Mouse (Mus musculus) gastrocnemius, postnatal 14 days (tissue): ENCODE results near the gene Pphln1. TPM values are rescaled to one million over a fixed set of nuclear protein-coding genes. Genes with fewer than 3 reads are reported as not detected.
"Not testable (repeated sequence)": the region's sequence is repeated elsewhere in the genome, so short reads cannot be mapped to it uniquely, and the experiment has no call there.

ENCODE experiments used
- DNase-seq: peaks from one replicate; pipeline ENCODE4 v3.0.0; 2021; ENCODE audit warnings: mixed read lengths
- intact Hi-C: fragments of 180-260 bp; cut with DNase I; formaldehyde crosslinking; loops from one replicate; pipeline ENCODE4 v1.15.1; 2025; ENCODE audit warnings: low total_unique reads
- long read RNA-seq, 2 experiments: library from polyadenylated mRNA; stranded (forward); transcript quantifications; one replicate each; pipeline ENCODE4 v2.0.0; 2021
- total RNA-seq, 2 experiments: library from RNA; stranded (reverse); gene quantifications; 2 replicates each; pipeline ENCODE4 v1.2.3; 2021

Gene Pphln1
- 10 to 100 TPM; 16.3 to 16.5 TPM for total RNA-seq
- long read RNA-seq, experiment 1, partial matches to known transcripts: 0 of 5 reads
- long read RNA-seq, experiment 1, other reads (novel, unspliced or antisense): 4 of 5 reads
- long read RNA-seq, experiment 2, partial matches to known transcripts: 0 of 12 reads
- long read RNA-seq, experiment 2, other reads (novel, unspliced or antisense): 5 of 12 reads

DNA sequence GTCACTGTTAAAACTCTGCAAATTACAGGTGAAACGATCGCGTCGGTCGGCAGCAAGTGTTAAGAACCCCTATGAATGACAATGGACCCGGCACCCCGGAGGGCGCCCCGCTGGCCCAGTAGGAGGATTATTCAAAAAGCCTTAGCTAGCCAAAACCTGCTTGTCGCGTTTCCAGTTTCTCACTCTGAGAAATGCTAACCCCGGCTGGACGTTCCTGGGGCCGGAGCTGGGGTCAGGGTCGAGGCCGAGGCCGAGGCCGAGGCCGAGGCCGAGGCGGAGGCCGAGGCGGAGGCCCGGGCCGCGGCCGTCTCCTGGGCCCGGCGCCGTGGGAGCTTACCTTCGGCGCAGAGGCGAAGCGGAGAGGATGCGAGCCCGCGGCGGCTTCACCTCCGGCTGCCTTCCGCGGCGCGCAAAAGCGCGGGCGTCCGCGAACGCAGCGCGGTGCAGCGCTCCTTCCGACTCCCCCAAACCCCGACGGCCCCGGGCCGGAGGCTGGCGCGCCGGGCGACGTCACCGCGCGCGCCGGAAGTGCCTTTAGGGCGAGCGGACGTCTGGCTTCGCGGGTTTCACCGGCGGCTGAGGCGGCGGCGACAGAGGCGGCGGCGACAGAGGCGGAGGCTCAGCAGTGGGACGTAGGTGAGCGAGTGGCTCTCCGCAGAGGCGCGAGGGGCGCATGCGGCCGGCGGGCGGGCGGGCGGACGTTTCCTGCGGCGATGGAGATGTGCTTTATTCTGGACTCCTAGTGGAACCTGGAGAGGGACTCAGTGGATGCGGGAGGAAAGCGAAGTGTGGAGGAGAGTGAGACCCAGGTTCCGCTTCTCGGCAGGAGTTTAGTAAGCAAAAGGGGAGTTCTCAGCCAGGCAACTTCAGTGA lies at the start of gene Pphln1, which contains the start of gene Zcrb1:
Pphln1 (plus strand) TSS at position 525 of the 873 bp plus-strand sequence.
Zcrb1 (minus strand) TSS at position 509 of the 873 bp plus-strand sequence.
- intact Hi-C loops: no loop called here
- DNase-seq: peak; percentile 82

DNA sequence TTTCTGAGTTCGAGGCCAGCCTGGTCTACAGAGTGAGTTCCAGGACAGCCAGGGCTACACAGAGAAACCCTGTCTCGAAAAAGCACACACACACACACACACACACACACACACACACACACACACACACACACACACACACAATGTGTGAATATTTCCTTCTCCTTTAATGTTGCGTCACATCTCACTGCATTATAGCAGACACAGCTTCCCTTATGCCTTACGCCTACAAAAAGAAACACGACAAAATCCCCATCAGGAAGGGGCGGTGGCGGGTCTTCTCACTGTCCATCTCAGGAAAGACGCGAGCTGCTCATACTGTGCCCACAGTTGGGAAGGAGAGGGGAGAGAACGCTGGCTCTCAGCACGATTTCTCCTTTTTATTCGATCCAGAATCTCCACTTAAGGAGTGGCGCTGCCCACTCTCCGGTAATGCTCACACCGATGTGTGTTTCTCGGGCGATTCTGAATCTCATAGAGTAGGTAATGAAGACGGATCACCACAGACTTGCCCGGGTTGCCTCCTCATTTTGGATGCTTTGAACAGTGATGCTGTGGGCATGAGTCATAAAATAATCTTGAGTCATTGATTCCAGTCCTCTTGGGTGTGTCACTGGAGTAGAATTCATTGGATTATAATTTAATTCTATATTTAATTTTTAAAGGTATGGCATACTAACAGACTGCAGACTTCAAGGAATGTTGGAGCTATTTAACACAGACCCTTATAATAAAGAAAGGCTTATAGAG lies 39.6 kb upstream of the Pphln1 start:
- no peak for DNase-seq
- intact Hi-C loops: no loop called here

GRCm38 (mm10) chr15:93365561-93365960 lies 32.6 kb upstream of the Pphln1 start:
- intact Hi-C loops: no loop called here
- DNase-seq: no peak

- intact Hi-C loops: no loop called here
- no peak for DNase-seq
Measured at GRCm38 (mm10) chr15:93368558-93368957, 29.6 kb upstream of the Pphln1 start.

GRCm38 (mm10) chr15:93371838-93372237 lies 26.3 kb upstream of the Pphln1 start:
- intact Hi-C loops: no loop called here
- no peak for DNase-seq

- DNase-seq, intact Hi-C loops: not testable (repeated sequence)
Measured at GRCm38 (mm10) chr15:93372525-93373119, 25.5 kb upstream of the Pphln1 start.

DNA sequence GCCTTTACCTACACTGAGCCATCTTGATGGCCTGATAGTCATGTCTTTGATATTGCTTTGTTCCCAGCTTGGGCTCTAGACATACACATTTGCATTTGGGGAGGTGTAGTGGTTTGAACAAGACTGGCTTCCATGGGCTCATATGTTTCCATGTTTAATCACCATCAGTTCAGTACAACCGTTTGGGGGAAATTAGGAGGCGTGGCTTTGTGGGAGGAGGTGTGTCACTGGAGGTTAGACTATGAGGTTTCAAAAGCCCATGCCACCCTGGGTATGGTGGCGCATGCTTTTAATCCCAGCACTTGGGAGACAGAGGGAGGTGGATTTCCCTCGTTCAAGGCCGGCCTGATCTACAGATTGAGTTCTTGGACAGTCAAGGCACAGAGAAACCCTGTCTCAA lies 22.5 kb upstream of the Pphln1 start:
- intact Hi-C loops: no loop called here
- DNase-seq: no peak

DNA sequence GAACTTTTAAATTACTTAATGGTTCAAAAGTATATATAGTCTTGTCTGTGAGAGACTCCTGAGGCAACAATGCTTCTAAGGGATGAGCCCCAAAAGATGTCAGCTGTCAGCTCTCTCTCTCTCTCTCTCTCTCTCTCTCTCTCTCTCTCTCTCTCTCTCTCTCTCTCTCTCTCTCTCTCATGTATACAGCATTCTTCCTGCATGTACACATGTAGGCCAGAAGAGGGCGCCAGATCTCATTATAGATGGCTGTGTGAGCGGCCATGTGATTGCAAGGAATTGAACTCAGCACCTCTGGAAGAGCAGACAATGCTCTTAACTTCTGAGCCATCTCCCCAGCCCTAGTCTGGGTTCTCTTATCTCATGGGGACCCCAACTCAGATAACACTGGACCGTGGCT lies 19.0 kb upstream of the Pphln1 start:
- intact Hi-C loops: no loop called here
- no peak for DNase-seq

DNA sequence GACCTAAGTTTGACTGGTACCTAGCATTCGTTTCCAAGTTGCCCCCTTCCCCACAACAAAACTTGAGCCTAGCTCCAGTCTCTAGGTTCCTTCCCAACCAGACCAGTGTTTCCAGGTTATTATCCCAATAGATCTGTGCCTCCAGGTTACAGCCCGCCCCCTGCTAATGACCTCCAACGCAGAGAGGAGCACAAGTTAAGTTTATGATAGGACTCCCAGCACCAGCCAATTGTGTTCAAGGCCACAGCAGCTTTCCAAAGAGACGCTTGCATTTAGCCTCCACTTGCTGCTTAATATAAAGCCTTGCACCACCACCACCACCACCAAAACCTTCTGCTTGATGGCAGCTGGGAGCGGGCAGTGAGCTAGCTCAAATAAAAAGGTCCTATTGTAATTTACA lies 16.8 kb upstream of the Pphln1 start:
- intact Hi-C loops: no loop called here
- DNase-seq: no peak

GRCm38 (mm10) chr15:93397269-93397668 lies 881 bp upstream of the Pphln1 start:
- no peak for DNase-seq
- intact Hi-C loops: no loop called here

DNA sequence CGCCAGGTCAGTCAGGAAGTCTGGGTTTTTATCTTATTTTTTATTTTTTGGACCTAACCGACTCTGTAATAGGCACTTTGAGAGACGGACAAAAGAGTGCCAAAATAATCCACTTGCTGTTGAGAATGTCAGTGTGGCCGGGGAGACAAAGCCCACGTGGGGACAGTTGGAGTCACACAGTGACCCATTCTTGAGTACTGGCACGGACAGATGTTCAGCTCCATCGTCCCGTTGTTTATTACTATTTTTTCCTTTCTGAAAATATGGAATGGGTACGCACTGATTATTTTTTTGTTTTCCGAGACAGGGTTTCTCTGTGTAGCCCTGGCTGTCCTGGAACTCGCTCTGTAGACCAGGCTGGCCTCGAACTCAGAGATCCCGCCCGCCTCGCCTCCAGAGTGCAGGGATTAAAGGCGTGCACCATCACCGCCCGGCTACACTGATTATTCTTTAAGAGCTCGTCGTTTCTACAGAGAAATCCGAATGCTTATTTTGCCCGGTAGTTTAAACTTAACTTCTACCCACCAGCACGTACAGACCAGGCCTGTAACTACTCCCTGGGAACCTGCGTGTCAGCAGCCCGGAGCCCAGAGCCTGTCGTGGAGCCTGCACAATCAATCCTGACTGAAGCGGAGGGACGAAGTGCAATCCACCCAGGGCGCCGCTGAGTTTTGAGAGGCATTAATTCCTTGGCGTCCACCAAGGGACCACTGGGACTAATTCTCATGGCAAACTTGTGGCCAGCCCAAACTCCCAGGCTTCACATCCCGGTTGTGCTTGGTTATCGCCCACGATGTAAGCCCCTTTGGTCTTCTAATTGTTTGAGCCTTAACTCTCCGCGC lies 770 bp downstream of the Pphln1 start:
- intact Hi-C loops: no loop called here
- peak; percentile 8 for DNase-seq

DNA sequence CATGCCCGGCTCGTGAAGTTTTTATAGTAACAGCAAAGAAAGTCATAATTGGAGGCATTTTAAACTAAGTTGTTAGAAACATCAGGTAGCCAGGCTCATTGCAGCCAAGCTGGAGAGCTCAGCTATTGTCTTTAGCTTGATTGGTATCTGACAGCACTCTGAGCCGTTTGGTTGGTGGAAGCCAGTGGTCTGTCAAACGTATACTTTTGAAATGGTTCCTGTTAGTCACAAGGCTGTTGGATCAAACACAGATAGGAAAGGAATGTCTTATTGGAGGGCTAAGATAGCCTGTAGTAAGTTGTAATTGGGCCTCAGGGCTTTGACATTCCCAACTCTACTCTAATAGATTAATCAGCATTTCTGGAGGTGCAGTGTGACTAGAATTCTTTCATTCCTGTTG lies 3.3 kb downstream of the Pphln1 start:
- no peak for DNase-seq
- intact Hi-C loops: no loop called here

DNA sequence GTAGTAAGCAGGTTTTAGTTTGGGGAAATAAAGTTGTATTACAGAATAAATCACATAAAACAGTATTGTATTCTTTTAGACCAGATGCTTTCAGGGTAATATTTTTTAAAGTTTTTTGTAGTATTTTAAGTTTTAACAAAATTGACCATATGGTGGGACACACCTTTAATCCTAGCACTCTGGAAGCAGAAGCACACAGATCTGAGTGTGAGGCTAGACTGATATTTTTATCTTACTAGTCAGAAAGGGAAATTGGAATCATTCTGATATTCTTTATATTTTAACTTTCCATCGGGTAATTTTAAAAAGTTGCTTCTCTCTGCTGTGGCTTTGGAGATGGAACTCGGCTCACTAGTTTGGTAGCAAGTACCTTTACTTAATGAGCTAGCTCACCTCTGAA lies 4.6 kb downstream of the Pphln1 start:
- no peak for DNase-seq
- intact Hi-C loops: no loop called here

- no peak for DNase-seq
- intact Hi-C loops: no loop called here
Measured at GRCm38 (mm10) chr15:93404849-93405248, 6.7 kb downstream of the Pphln1 start.

GRCm38 (mm10) chr15:93405446-93405986 lies 7.4 kb downstream of the Pphln1 start:
- no peak for DNase-seq
- intact Hi-C loops: no loop called here

DNA sequence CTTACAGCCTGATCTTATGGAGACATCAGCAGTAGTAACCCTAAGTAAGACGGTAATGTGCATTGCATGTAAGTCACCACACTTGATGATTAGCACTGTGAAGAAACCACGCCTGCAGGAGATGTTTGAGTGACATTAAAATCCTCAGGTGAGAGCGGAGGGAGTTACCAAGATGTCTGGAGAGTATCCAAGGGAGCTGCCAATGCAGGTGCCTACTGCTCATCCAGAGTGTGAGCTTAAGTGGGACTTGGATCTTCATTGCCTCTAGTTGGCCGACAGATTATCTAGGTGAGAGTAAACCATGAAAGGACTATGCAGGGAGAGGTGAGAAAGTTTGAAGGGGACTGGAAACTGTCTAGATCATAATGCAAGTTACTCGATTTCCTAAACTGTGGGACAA lies 8.3 kb downstream of the Pphln1 start:
- intact Hi-C loops: no loop called here

DNA sequence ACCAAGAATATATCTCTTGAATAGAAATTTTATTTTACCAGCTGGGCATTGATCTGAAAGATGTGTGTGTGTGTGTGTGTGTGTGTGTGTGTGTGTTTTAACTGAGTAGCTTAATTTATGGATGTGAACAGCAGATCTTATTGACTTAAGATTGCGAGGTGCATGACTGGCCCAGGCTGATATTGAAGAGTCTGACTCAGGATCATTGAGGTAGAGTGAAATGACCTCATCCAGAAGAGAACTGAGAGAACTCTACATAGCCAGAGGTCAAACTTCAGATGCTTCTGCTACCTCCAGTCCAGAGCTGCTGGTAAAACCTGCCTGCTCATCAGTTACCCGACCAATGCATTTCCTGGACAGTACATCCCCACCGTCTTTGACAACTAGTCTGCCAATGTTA lies 14.3 kb downstream of the Pphln1 start:
- intact Hi-C loops: no loop called here

More for the DNA sequence above, 8.3 kb downstream of the Pphln1 start:
- DNase-seq: no peak

DNA sequence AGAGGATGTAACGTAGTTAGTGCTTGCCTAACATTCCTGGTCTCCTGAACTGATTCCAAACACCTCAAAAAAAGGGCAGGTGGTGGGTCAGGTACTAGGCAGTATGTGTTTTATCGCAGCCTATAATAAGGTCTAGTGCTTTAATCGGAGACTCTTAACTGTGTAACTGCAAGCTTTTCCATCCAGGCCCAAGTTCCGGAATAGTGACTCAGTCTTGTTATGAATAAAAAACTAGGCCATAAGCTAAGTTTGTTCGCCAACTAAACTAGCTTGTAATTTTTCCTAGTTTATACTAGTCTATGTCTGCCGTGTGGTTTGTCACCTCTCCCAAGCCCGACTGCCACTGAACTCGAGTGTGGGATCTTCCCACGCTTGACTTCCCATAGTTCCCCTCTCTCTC lies 16.3 kb downstream of the Pphln1 start:
- DNase-seq: no peak
- intact Hi-C loops: no loop called here

More for the DNA sequence above, 14.3 kb downstream of the Pphln1 start:
- DNase-seq: no peak

DNA sequence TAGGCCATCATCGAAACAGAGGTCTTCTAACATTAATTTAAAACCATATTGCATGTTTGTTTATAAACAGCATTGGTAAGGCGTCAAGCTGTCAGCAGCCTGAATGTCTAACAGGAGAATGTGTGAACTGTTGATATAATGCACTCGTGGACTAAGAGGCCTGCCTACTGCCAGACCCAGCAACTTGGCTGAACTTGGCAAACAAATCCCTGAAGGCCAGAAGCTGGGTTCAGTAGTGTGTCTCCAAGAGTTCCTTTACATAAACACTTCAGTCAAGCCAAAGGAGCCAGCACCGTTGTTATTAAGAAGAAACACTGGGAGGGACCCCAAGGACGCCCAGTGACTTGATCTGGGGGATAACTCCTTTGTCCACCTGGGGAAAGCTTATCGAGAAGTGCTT lies 18.1 kb downstream of the Pphln1 start:
- no peak for DNase-seq
- intact Hi-C loops: no loop called here
